Mouse (Mus musculus) bone marrow, adult 2 months (tissue): ENCODE data around the gene Gm5475.

Experiments used
- CTCF ChIP-seq: fragments of 200-500 bp; IDR thresholded peaks from 2 replicates; pipeline ENCODE4 v1.5.1; 2011; ENCODE audit warnings: low read length, control low read depth; ENCODE audit not compliant: control insufficient read depth, insufficient read depth
- POLR2A ChIP-seq: fragments of 200-500 bp; IDR thresholded peaks from 2 replicates; pipeline ENCODE4 v1.6.1; 2011; ENCODE audit warnings: low read depth, mild to moderate bottlenecking, control low read depth, low read length, borderline replicate concordance; ENCODE audit not compliant: control insufficient read depth

GRCm38 (mm10) chr15:100388886-100389285 lies 33.1 kb upstream of the Gm5475 start:
- TF ChIP-seq POLR2A (no peak), CTCF (no peak)
